Comparison of ENCODE assay signal across 8 mouse cellular contexts in the genomic region with DNA sequence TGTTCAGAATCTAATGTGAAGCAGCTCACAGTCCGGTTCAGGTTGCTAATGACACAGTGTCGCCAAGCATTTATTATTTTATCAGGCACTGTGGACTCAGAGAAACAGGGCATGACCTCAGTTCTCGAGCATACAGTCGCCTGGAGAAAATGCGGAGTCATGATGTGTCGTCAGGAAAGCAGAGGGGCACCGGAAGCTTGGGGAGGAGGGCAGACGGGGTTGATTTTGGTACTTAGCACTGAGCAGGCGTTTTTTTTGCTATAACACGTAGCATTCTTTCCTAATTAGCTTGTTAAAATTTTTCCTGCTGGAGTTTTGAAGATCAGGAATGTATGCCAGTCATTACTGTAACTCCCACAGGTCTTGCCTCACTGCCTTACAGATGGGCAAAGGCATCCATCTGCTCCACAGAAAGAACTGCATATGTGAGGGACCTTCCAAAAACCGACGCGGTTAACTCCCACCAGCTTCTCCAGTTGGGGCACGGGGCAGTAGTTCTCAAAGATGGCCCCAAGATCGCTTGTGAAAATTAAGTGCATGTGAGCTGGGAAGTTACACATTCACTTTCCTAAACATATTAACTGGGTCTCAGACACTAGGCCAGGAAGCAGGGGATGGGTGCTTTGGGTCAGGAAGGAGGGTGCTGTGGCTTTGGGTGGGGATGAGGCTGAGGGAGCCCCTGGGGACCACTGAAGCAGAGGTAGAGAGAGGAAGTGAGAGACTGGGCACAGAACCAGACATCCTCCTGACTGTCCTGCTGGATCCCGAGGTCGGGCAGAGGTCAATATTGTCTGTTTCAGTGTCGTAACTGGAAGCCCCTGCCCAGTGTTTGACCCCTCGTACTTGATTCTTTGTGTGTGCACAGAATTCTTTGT. TPM values are rescaled to one million over a fixed set of nuclear protein-coding genes. Genes with fewer than 3 reads are reported as not detected.
DNase-seq lines count a peak whose midpoint lies in the region; ATAC-seq lines count a peak whose summit lies in the region.

No protein-coding gene starts in this region.

- peak; percentile 38 for DNase-seq in layer of hippocampus, adult 9-11 months
- DNase-seq in layer of hippocampus, adult 9-10 months (ENCODE audit: low spot score) = no peak
- peak; percentile 61 for DNase-seq in c-Kit-positive CD71-negative TER-119-negative erythroid progenitor cells, embryonic 14.5 days (ENCODE audit: low read depth)
- DNase-seq in kidney, postnatal 36 days = peak; percentile 46 to 58
- DNase-seq in spleen, adult 12 weeks (ENCODE audit: low spot score) = peak; percentile 27
- no peak for DNase-seq in ovary, postnatal 14 days (ENCODE audit: low spot score)
- no peak for DNase-seq in heart, adult 9 months (ENCODE audit: low spot score in 2 of 2)

- no peak; the same call in 1 of the 2 replicates for ATAC-seq in monocyte, adult 5-6 weeks (replicated peaks; ENCODE audit: insufficient number of reproducible peaks, low FRiP score, low TSS enrichment, poor library complexity, severe bottlenecking)

RNA-seq across cellular contexts. Expression of a gene that starts 19.4 kb away (rescaled TPM):
- total RNA-seq in monocyte, adult 5-6 weeks (2017) = 68.5 to 96.1 TPM (median 73.4 TPM) in 3 replicates

RNA-seq across cellular contexts. Expression of a gene that starts 50.4 kb away (rescaled TPM):
- total RNA-seq in monocyte, adult 5-6 weeks (2017) = 66.8 to 95.1 TPM (median 91.5 TPM) in 3 replicates

RNA-seq across cellular contexts. Expression of a gene that starts 52.1 kb away (rescaled TPM):
- 9.6 to 18.2 TPM (median 16.2 TPM) in 3 replicates for total RNA-seq in monocyte, adult 5-6 weeks (2017)

Comparison
In these comparisons a context has a peak if more than half of its experiments do, and no peak if none do; other contexts are left out.
1. DNase-seq: peak in layer of hippocampus, adult 9-11 months (single experiment), c-Kit-positive CD71-negative TER-119-negative erythroid progenitor cells, embryonic 14.5 days (single experiment), kidney, postnatal 36 days (2 of 2) and spleen, adult 12 weeks (single experiment); none in layer of hippocampus, adult 9-10 months (single experiment), ovary, postnatal 14 days (single experiment) and heart, adult 9 months (0 of 2).